Mouse (Mus musculus) lung, embryonic 15.5 days (tissue): ENCODE data around the gene Il10. TPM values are rescaled to one million over a fixed set of nuclear protein-coding genes. Genes with fewer than 3 reads are reported as not detected.

ENCODE experiments used
- ATAC-seq: fragments of 200-750 bp; cut with Nextera tagmentation; 2 replicates; pipeline ENCODE4 v1.8.0; 2017; ENCODE audit warnings: moderate number of reproducible peaks, borderline replicate concordance; ENCODE audit not compliant: low FRiP score, low TSS enrichment; ENCODE audit errors: extremely low read depth
- H3K27ac ChIP-seq: fragments of 300-500 bp; sonication (generic); 2 replicates; pipeline ENCODE4 v1.5.1; 2015; ENCODE audit warnings: moderate library complexity, mild to moderate bottlenecking, inconsistent platforms
- H3K27me3 ChIP-seq: fragments of 300-500 bp; sonication (generic); 2 replicates; pipeline ENCODE4 v1.6.1; 2015; ENCODE audit warnings: inconsistent platforms
- H3K36me3 ChIP-seq: fragments of 300-500 bp; sonication (generic); 2 replicates; pipeline ENCODE4 v1.6.1; 2015; ENCODE audit warnings: inconsistent platforms
- H3K4me1 ChIP-seq: fragments of 300-500 bp; sonication (generic); 2 replicates; pipeline ENCODE4 v1.6.1; 2015; ENCODE audit warnings: inconsistent platforms
- H3K4me2 ChIP-seq: fragments of 300-500 bp; sonication (generic); 2 replicates; pipeline ENCODE4 v1.6.1; 2015; ENCODE audit warnings: inconsistent platforms, mild to moderate bottlenecking, moderate library complexity
- H3K4me3 ChIP-seq: fragments of 300-500 bp; sonication (generic); 2 replicates; pipeline ENCODE4 v1.5.1; 2015; ENCODE audit warnings: mild to moderate bottlenecking, inconsistent platforms
- H3K9ac ChIP-seq: fragments of 300-500 bp; sonication (generic); 2 replicates; pipeline ENCODE4 v1.6.1; 2015; ENCODE audit warnings: inconsistent platforms
- H3K9me3 ChIP-seq: fragments of 300-500 bp; sonication (generic); 2 replicates; pipeline ENCODE4 v1.6.1; 2016; ENCODE audit warnings: inconsistent platforms
- WGBS: fragments of 180-500 bp; shearing (Covaris S2); methylation state at CpG from one replicate; pipeline ENCODE4 v1.1.7; 2015; 5-methylcytosine and 5-hydroxymethylcytosine counted together
- polyA plus RNA-seq: library from polyadenylated mRNA; unstranded; fragments of >200 nt; fragmentation: Nextera tagmentation; extraction: Ambion mirVana; gene quantifications from 2 replicates; pipeline ENCODE4 v1.2.1, GENCODE M21; 2015

Gene Il10
- polyA plus RNA-seq, 1 experiment from 2014 or later: 0.11 TPM

DNA sequence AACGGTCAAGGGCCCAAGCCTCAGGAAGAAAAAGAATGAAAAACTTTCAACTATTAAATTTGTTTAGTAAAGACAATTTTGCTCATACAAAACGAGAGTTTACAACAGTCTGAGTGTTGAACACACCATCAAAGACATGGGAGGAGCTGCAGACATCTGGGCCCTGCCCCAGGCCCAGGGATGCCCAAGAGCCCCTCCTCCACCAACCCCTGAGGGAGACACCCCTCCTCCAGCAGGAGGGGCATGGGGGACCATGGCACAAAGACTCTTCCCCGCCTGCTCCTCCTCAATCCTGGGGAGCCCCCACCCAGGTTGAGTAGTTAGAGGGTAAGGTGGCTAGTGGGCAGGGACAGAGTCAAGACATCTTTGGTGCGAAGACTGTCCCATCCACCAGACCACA, 34.0 kb downstream of the Il10 start:
- Histone ChIP-seq H3K36me3 (peaks cover 47% of the 10 kb centered on the region), H3K9me3 (no peaks in the 10 kb centered on the region), H3K4me2 (no peak overlapping the region), H3K9ac (no peak overlapping the region), H3K27ac (no peak overlapping the region), H3K27me3 (no peaks in the 10 kb centered on the region), H3K4me3 (no peak overlapping the region), H3K4me1 (peaks cover 15% of the 10 kb centered on the region)
- WGBS: 45% methylated on average over 4 of the region's 4 CpGs
- ATAC-seq: no peak

DNA sequence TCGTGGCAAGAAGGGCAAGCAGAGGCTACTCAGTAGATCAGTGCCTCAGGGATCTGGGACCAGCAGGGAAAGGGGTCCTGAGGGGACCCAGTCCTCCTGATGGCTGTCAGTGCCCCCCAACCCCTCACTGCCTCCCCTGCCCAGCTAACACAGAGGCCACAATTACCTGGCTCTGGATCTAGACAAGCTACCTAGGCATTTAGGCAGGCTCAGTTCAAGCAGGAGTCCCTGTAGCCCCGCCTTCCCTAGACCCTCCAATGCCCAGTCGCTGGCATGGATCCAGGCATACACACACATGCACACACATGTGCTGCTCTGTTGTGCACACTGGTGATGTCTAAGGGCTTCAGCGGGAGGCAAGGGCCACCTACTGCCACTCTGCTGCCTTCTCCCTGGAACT, 34.6 kb downstream of the Il10 start:
- H3K36me3 ChIP-seq: peaks cover 47% of the 10 kb centered on the region
- no peaks in the 10 kb centered on the region for H3K9me3 ChIP-seq
- no peak for ATAC-seq
- no peak overlapping the region for H3K4me2 ChIP-seq
- no peak overlapping the region for H3K9ac ChIP-seq
- no peaks in the 10 kb centered on the region for H3K27me3 ChIP-seq
- H3K4me1 ChIP-seq: peaks cover 21% of the 10 kb centered on the region
- no peak overlapping the region for H3K27ac ChIP-seq
- WGBS: 77% methylated on average over 4 of the region's 4 CpGs
- no peak overlapping the region for H3K4me3 ChIP-seq

GRCm38 (mm10) chr1:131058431-131058830, 38.8 kb downstream of the Il10 start:
- Histone ChIP-seq H3K27ac (no peak overlapping the region), H3K4me3 (no peak overlapping the region), H3K4me2 (no peak overlapping the region), H3K4me1 (peaks cover 53% of the 10 kb centered on the region), H3K27me3 (no peaks in the 10 kb centered on the region), H3K9ac (no peak overlapping the region), H3K36me3 (peaks cover 38% of the 10 kb centered on the region), H3K9me3 (no peaks in the 10 kb centered on the region)
- WGBS: 46% methylated on average over 7 of the region's 7 CpGs
- 0 out of 2 replicates have a peak, but pooled peaks have one; percentile 23 for ATAC-seq

- Histone ChIP-seq H3K36me3 (peaks cover 33% of the 10 kb centered on the region), H3K27me3 (no peaks in the 10 kb centered on the region), H3K27ac (no peak overlapping the region), H3K9ac (no peak overlapping the region), H3K4me2 (no peak overlapping the region), H3K4me3 (no peak overlapping the region), H3K9me3 (no peaks in the 10 kb centered on the region), H3K4me1 (peaks cover 62% of the 10 kb centered on the region)
- no peak for ATAC-seq
- WGBS: 30% methylated on average over 1 of the region's 1 CpGs
These were observed 39.8 kb downstream of the Il10 start for GRCm38 (mm10) chr1:131059411-131059810.

- ATAC-seq: no peak
- H3K9me3 ChIP-seq: no peaks in the 10 kb centered on the region
- H3K9ac ChIP-seq: no peak overlapping the region
- no peak overlapping the region for H3K27ac ChIP-seq
- H3K4me1 ChIP-seq: peaks cover 62% of the 10 kb centered on the region
- H3K4me2 ChIP-seq: no peak overlapping the region
- no peak overlapping the region for H3K4me3 ChIP-seq
- no peaks in the 10 kb centered on the region for H3K27me3 ChIP-seq
- H3K36me3 ChIP-seq: peaks cover 30% of the 10 kb centered on the region
- 69% methylated on average over 5 of the region's 5 CpGs for WGBS
These were observed 40.2 kb downstream of the Il10 start for GRCm38 (mm10) chr1:131059841-131060240.

GRCm38 (mm10) chr1:131060290-131061253, 40.9 kb downstream of the Il10 start:
- Histone ChIP-seq H3K27me3 (no peaks in the 10 kb centered on the region), H3K4me3 (no peak overlapping the region), H3K27ac (no peak overlapping the region), H3K9ac (no peak overlapping the region), H3K36me3 (peaks cover 23% of the 10 kb centered on the region), H3K9me3 (no peaks in the 10 kb centered on the region), H3K4me2 (no peak overlapping the region), H3K4me1 (peaks cover 62% of the 10 kb centered on the region)
- WGBS: 52% methylated on average over 13 of the region's 13 CpGs
- ATAC-seq: no peak

- H3K4me3 ChIP-seq: no peak overlapping the region
- H3K27me3 ChIP-seq: no peaks in the 10 kb centered on the region
- H3K9ac ChIP-seq: no peak overlapping the region
- peaks cover 62% of the 10 kb centered on the region for H3K4me1 ChIP-seq
- WGBS: 48% methylated on average over 7 of the region's 7 CpGs
- H3K9me3 ChIP-seq: no peaks in the 10 kb centered on the region
- no peak overlapping the region for H3K4me2 ChIP-seq
- no peak for ATAC-seq
- H3K36me3 ChIP-seq: peaks cover 11% of the 10 kb centered on the region
- no peak overlapping the region for H3K27ac ChIP-seq
These were observed 42.2 kb downstream of the Il10 start for GRCm38 (mm10) chr1:131061740-131062254.

- Histone ChIP-seq H3K9ac (no peak overlapping the region), H3K4me2 (no peak overlapping the region), H3K4me1 (peaks cover 62% of the 10 kb centered on the region), H3K36me3 (peaks cover under 1% of the 10 kb centered on the region; the same call in 1 of the 2 replicates), H3K27ac (no peak overlapping the region), H3K4me3 (no peak overlapping the region), H3K27me3 (no peaks in the 10 kb centered on the region), H3K9me3 (no peaks in the 10 kb centered on the region)
- ATAC-seq: no peak
- WGBS: 68% methylated on average over 6 of the region's 6 CpGs
These were observed 43.2 kb downstream of the Il10 start for GRCm38 (mm10) chr1:131062821-131063220.

GRCm38 (mm10) chr1:131064202-131064601, 44.6 kb downstream of the Il10 start:
- Histone ChIP-seq H3K36me3 (no peaks in the 10 kb centered on the region), H3K27ac (no peak overlapping the region), H3K9me3 (no peaks in the 10 kb centered on the region), H3K4me2 (no peak overlapping the region), H3K9ac (no peak overlapping the region), H3K4me1 (peaks cover 49% of the 10 kb centered on the region), H3K4me3 (no peak overlapping the region), H3K27me3 (no peaks in the 10 kb centered on the region)
- 47% methylated on average over 6 of the region's 6 CpGs for WGBS
- no peak for ATAC-seq

GRCm38 (mm10) chr1:131068011-131068727, 48.5 kb downstream of the Il10 start:
- 88% methylated on average over 10 of the region's 10 CpGs for WGBS
- Histone ChIP-seq H3K4me3 (no peak overlapping the region), H3K9ac (no peak overlapping the region), H3K9me3 (no peaks in the 10 kb centered on the region), H3K27me3 (no peaks in the 10 kb centered on the region), H3K4me1 (peaks cover 16% of the 10 kb centered on the region), H3K4me2 (no peak overlapping the region), H3K36me3 (no peaks in the 10 kb centered on the region), H3K27ac (no peak overlapping the region)
- ATAC-seq: no peak

DNA sequence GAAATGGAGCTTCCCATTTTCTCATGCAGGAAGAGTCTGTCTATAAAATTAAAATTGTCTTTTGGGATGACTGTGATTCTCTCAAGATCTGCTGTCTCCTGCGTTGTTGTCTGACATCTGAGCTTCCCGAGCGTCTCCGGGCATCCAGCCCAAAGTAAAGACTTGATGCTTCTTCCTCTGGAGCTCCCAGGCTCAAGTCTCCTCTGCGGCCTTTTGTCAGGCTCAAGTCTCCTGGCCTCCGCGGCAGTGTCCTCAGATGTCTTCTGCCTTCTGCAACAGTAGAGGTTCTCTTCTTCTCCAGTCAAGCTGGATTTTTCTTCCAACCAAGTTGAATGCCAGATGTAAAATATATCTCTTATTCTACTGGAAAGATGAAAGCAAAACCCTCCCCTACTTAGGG, 49.4 kb downstream of the Il10 start:
- Histone ChIP-seq H3K9ac (no peak overlapping the region), H3K9me3 (no peaks in the 10 kb centered on the region), H3K27ac (no peak overlapping the region), H3K4me1 (peaks cover 18% of the 10 kb centered on the region), H3K4me2 (no peak overlapping the region), H3K36me3 (no peaks in the 10 kb centered on the region), H3K4me3 (no peak overlapping the region), H3K27me3 (no peaks in the 10 kb centered on the region)
- 76% methylated on average over 7 of the region's 7 CpGs for WGBS
- no peak for ATAC-seq
